Mouse (Mus musculus) stomach, postnatal 0 days (tissue): ENCODE measurements around the gene Mtfr2. TPM values are rescaled to one million over a fixed set of nuclear protein-coding genes. Genes with fewer than 3 reads are reported as not detected.

Experiments used
- ATAC-seq: fragments of 200-750 bp; cut with Nextera tagmentation; 2 replicates; pipeline ENCODE4 v1.8.0; 2017; ENCODE audit not compliant: low FRiP score, low TSS enrichment
- DNase-seq: peaks from one replicate; pipeline ENCODE4 v3.0.0-alpha.2; 2016; ENCODE audit warnings: low spot score
- H3K27ac ChIP-seq: fragments of 300-500 bp; sonication (generic); replicated peaks from 2 replicates; pipeline ENCODE4 v1.5.1; 2014; ENCODE audit warnings: mild to moderate bottlenecking, control low read depth
- H3K27me3 ChIP-seq: fragments of 300-500 bp; sonication (generic); 2 replicates; pipeline ENCODE4 v1.6.1; 2014; ENCODE audit warnings: low read length; ENCODE audit not compliant: control insufficient read depth, insufficient read depth
- H3K36me3 ChIP-seq: fragments of 300-500 bp; sonication (generic); 2 replicates; pipeline ENCODE4 v1.6.1; 2014; ENCODE audit warnings: low read length, mixed read lengths; ENCODE audit not compliant: control insufficient read depth, insufficient read depth
- H3K4me1 ChIP-seq: fragments of 300-500 bp; sonication (generic); replicated peaks from 2 replicates; pipeline ENCODE4 v1.6.1; 2014; ENCODE audit warnings: antibody characterized with exemption; ENCODE audit not compliant: control insufficient read depth, insufficient read depth
- H3K4me2 ChIP-seq: fragments of 300-500 bp; sonication (generic); replicated peaks from 2 replicates; pipeline ENCODE4 v1.6.1; 2014; ENCODE audit warnings: low read depth, mild to moderate bottlenecking, control low read depth, moderate library complexity
- H3K4me3 ChIP-seq: fragments of 300-500 bp; sonication (generic); 2 replicates; pipeline ENCODE4 v1.5.1; 2014; ENCODE audit warnings: low read depth, low read length, control low read depth
- H3K9ac ChIP-seq: fragments of 300-500 bp; sonication (generic); 2 replicates; pipeline ENCODE4 v1.6.1; 2014; ENCODE audit warnings: mild to moderate bottlenecking, low read length, control low read depth, mixed read lengths
- H3K9me3 ChIP-seq: fragments of 300-500 bp; sonication (generic); 2 replicates; pipeline ENCODE4 v1.6.1; 2016; ENCODE audit warnings: low read length; ENCODE audit not compliant: control insufficient read depth
- CTCF ChIP-seq: IDR thresholded peaks from 2 replicates; pipeline ENCODE4 v1.5.1; 2016; ENCODE audit warnings: antibody characterized with exemption, low read depth, mild to moderate bottlenecking, moderate library complexity
- EP300 ChIP-seq: optimal IDR thresholded peaks from 2 replicates; pipeline ENCODE3; 2016; ENCODE audit warnings: antibody characterized with exemption
- WGBS: fragments of 180-500 bp; shearing (Covaris S2); extraction: QIAGEN DNeasy Blood & Tissue Kit; methylation state at CpG from one replicate; pipeline ENCODE4 v1.1.7; 2014; 5-methylcytosine and 5-hydroxymethylcytosine counted together
- polyA plus RNA-seq: library from polyadenylated mRNA; unstranded; fragments of >200 nt; fragmentation: Nextera tagmentation; extraction: Ambion mirVana; gene quantifications from 2 replicates; pipeline ENCODE4 v1.2.1, GENCODE M21; 2015

The Mtfr2 gene
- polyA plus RNA-seq, 1 experiment from 2014 or later, result 0.63 TPM

DNA sequence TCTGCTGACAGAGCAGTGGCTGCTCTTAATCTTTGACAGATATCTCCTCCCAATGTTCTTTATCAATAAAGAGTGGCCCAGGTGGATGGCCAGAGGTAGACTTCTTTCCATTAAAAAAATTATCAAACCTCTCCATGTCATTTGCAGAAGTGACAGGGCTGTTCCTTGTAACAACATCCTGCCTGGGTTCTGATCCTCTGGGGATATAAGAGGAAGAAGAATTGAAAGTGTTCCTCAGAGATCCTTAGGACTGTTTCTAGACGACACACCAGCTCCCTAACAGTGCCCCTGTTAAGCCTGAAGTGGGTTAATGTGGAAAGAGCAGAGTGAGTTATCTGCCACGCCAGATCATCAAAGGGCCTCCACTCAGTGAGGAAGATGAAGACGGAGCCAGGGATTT, 43.0 kb downstream of the Mtfr2 start:
- Histone ChIP-seq H3K27me3 (no peaks in the 10 kb centered on the region), H3K36me3 (no peaks in the 10 kb centered on the region), H3K9me3 (no peaks in the 10 kb centered on the region), H3K4me3 (no peak overlapping the region), H3K4me2 (no peak overlapping the region), H3K9ac (no peak overlapping the region), H3K27ac (no peak overlapping the region), H3K4me1 (no peaks in the 10 kb centered on the region)
- no peak for ATAC-seq
- 61% methylated on average over 3 of the region's 3 CpGs for WGBS
- no peak for DNase-seq
- TF ChIP-seq EP300 (no peak), CTCF (no peak)

DNA sequence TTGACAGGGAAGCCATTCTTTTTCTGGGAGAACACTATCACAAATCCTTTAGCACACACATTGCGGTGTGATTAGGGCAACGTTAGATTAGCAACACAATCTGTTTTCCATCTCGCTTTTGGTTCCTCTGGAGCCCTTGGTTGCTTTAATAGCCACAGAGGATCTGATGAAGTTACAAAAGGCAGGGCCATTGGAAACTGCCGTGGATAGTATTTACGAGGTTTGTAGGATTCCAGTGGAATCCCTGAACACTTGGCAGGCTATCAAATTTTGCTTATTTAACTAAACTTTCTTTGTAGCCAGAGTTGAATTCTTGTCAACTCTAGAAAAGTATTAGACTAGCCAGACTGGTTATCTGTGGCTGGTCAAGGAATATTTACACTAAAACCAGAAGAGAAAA, 47.2 kb downstream of the Mtfr2 start:
- 17% methylated on average over 5 of the region's 5 CpGs for WGBS
- H3K9me3 ChIP-seq, result no peaks in the 10 kb centered on the region
- TF ChIP-seq CTCF (no peak), EP300 (no peak)
- H3K36me3 ChIP-seq, result no peaks in the 10 kb centered on the region
- no peak overlapping the region for H3K4me3 ChIP-seq
- no peaks in the 10 kb centered on the region for H3K4me1 ChIP-seq
- DNase-seq (no peak), ATAC-seq (no peak)
- no peak overlapping the region for H3K9ac ChIP-seq
- H3K4me2 ChIP-seq, result no peak overlapping the region
- no peaks in the 10 kb centered on the region for H3K27me3 ChIP-seq
- H3K27ac ChIP-seq, result no peak overlapping the region

DNA sequence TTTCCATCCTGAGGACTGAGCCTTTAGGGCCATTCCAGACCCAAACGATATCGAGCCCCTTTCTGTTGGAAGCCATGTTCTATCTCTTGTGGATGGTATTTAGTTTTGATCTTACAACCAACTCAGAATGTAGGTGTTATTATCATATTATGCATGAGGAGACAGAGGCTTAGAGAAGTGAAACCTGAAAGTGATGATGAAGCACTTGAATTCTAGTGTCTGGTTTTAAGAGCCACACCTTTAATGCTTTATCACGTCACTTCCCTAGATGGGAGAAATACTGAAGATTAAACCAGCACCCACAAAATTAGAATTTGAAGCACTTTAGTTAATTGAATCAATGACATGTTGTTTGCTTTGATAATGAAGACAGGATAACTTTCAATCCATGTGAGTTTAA, 48.2 kb downstream of the Mtfr2 start:
- ATAC-seq (no peak), DNase-seq (no peak)
- 93% methylated on average over 3 of the region's 3 CpGs for WGBS
- Histone ChIP-seq H3K4me2 (no peak overlapping the region), H3K36me3 (no peaks in the 10 kb centered on the region), H3K27ac (no peak overlapping the region), H3K4me1 (no peaks in the 10 kb centered on the region), H3K27me3 (no peaks in the 10 kb centered on the region), H3K4me3 (no peak overlapping the region), H3K9me3 (no peaks in the 10 kb centered on the region), H3K9ac (no peak overlapping the region)
- TF ChIP-seq EP300 (no peak), CTCF (no peak)

DNA sequence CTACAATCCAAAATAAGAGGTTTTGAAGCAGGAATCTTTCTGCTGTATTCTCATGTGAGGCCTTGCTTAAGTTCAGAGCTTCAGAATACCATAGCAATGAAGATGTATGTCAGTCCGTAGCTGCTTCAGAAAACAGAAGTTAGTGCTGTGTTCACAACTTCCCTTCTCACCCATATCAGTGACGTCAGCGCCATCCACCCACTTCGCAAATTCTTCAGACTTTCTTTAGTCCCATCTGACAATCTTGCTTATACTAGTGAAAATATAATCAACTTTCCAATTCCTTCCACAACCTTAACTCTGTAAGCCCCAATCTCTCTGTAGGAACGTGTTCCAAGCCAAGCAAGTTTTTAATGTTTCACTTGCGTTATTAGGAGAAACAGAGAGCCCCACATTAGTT, 50.7 kb downstream of the Mtfr2 start:
- H3K4me2 ChIP-seq, result peak overlapping the region; percentile 1; the same call in 1 of the 2 replicates
- no peak overlapping the region for H3K27ac ChIP-seq
- no peak overlapping the region for H3K4me3 ChIP-seq
- no peak overlapping the region for H3K9ac ChIP-seq
- no peaks in the 10 kb centered on the region for H3K27me3 ChIP-seq
- H3K9me3 ChIP-seq, result no peaks in the 10 kb centered on the region
- DNase-seq (no peak), ATAC-seq (no peak)
- H3K36me3 ChIP-seq, result no peaks in the 10 kb centered on the region
- TF ChIP-seq CTCF, result no peak
- TF ChIP-seq EP300, result no peak
- WGBS, result 46% methylated on average over 6 of the region's 6 CpGs
- no peaks in the 10 kb centered on the region for H3K4me1 ChIP-seq

DNA sequence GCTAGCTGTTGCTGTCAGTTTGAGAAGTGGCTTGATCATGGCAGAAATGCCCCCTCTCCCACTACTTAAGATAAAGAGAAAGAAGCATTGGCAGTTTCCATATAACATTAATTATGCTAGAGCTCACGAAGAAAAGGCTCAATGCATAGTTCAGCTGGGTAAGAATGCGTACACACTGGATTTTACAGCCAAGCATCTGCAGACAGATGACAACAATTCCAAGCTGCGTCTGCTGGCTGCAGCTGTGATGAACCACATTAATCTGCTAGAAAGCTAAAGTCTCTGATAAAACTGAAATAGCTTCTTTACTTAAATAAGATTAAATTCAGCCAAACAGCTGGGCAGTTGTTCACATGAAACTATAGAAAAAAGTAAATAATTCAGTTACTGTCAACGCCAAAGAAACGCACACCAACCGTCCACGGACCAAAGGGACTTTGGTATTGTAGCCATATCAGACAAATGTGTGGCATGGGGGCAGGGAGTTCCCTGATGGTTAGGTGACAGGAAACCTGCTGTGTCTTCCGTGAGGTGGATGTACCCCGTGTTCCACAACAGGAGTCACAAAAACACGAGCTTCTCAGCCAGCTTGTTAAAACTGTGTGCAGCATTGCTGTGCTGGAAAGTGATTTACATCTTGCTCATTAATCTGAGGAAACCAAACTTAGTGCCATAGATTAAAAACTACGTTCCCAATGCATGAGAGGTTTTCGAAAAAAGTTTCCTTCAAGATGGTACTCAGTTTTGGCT, 51.2 kb downstream of the Mtfr2 start:
- H3K27me3 ChIP-seq, result no peaks in the 10 kb centered on the region
- ATAC-seq, result no peak
- H3K4me3 ChIP-seq, result no peak overlapping the region
- H3K36me3 ChIP-seq, result no peaks in the 10 kb centered on the region
- H3K9ac ChIP-seq, result no peak overlapping the region
- no peak for DNase-seq
- H3K4me2 ChIP-seq, result peak overlapping the region; percentile 1; the same call in 1 of the 2 replicates
- WGBS, result 29% methylated on average over 12 of the region's 12 CpGs
- H3K4me1 ChIP-seq, result no peaks in the 10 kb centered on the region
- H3K27ac ChIP-seq, result no peak overlapping the region
- no peaks in the 10 kb centered on the region for H3K9me3 ChIP-seq
- TF ChIP-seq CTCF (no peak), EP300 (no peak)

DNA sequence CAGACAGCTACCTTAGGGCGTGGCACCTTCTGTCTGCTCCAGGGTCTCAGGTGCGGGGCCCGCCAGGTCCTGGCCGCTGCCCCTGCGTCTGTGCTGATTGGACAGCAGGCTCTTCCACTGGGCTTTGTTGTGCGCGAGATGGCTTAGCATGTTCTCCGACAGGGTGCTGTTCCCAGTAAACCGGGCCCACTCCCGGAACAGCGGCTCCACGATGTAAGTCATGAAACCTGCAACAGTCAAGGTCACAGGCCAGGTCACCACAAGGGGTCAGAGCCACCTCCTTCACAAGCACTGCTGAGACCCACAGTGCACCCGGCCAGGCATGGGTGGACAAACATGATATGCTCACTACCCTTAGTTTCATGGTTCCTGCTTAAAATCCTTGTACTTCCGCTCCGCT, 52.8 kb downstream of the Mtfr2 start:
- DNase-seq (no peak), ATAC-seq (no peak)
- Histone ChIP-seq H3K27ac (no peak overlapping the region), H3K27me3 (no peaks in the 10 kb centered on the region), H3K4me1 (no peaks in the 10 kb centered on the region), H3K36me3 (no peaks in the 10 kb centered on the region), H3K4me2 (peak overlapping the region; percentile 17; the same call in 1 of the 2 replicates), H3K9me3 (no peaks in the 10 kb centered on the region), H3K9ac (no peak overlapping the region), H3K4me3 (no peak overlapping the region)
- TF ChIP-seq CTCF (peak; percentile 18; the same call in 1 of the 2 replicates), EP300 (no peak)
- 72% methylated on average over 15 of the region's 15 CpGs for WGBS
